Mouse (Mus musculus) erythroid progenitor cell, adult 5-6 weeks (primary cell): ENCODE measurements around the gene Gtf3c2. TPM values are rescaled to one million over a fixed set of nuclear protein-coding genes. Genes with fewer than 3 reads are reported as not detected.
A peak's percentile ranks its signal among the peaks of the same experiment; 100 is the strongest.
"Not testable (repeated sequence)": the region's sequence is repeated elsewhere in the genome, so short reads cannot be mapped to it uniquely, and the experiment has no call there.

Source experiments
- ATAC-seq: replicated peaks from 2 replicates; pipeline ENCODE4 v1.8.0; 2016; ENCODE audit warnings: moderate number of reproducible peaks, mild to moderate bottlenecking, moderate TSS enrichment, inconsistent platforms; ENCODE audit not compliant: poor library complexity, low FRiP score, severe bottlenecking
- total RNA-seq, 2 experiments: library from RNA; stranded (forward) in 1 of 2; stranded (reverse) in 1 of 2; fragments of 150-400 nt in 1 of 2; fragments of 186-747, 209-891 nt in 1 of 2; gene quantifications; 2 replicates each; pipeline versions ENCODE4 v1.2.3 to v1.2.4; 2015 to 2017; ENCODE audit warnings: low replicate concordance in 2 of 2

Gene Gtf3c2
- total RNA-seq (2015; ENCODE audit: low replicate concordance) (45.4 and 54.5 TPM in 2 replicates), total RNA-seq (2017; ENCODE audit: low replicate concordance) (29.9 and 130 TPM in 2 replicates)

DNA sequence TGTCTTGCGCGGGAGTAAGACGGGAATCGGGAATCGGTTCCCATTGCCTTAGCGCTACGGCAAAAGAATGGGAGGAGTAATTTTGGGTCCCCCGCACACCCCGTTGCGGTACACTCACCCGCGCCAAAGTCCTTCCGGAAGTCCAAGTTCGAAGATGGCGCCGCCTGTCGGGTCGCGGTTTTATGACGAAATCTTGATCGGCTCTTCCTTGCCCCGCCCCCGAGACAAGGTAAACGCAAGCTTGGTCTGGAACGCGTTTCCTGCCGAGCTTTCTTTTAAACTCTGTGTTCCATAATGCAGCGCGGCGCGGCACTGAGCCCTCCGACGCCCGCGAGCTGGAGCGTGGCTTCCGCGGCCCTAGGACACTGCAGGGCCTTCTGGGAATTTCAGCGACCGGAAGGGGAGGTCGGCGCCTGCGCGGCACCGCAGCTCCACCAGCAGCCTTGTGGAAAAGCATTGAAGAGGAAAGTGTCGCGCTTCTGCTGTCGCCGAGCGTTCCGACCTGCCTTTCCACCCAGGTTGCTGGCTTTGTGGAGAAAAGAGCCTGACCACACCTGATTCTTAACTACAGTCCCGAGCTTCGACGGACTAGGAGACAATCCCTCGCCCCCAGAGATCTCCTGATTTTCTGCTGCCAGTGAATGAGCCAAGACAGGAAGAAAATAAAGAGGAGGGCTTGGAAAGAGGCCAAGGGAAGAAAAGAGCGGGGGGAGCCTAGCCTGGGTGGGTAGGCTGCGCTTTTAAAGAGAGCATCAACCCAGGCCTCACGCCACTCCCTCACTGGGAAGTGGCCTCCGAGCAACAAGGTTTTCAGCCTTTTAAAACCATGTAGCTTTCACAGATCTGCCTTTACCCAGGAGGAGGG lies at the start of gene Gtf3c2, which contains the start of gene Gm29609:
TSS of gene Gtf3c2 (minus strand) at position 379 of the 865 bp plus-strand sequence.
TSS of gene Gm29609 (minus strand) at position 146 of the 865 bp plus-strand sequence.
- ATAC-seq = peak; percentile 89

- no peak for ATAC-seq
These were observed 46.7 kb upstream of the Gtf3c2 start for GRCm38 (mm10) chr5:31226641-31227040.

GRCm38 (mm10) chr5:31222696-31223095 lies 42.8 kb upstream of the Gtf3c2 start:
- ATAC-seq = no peak

DNA sequence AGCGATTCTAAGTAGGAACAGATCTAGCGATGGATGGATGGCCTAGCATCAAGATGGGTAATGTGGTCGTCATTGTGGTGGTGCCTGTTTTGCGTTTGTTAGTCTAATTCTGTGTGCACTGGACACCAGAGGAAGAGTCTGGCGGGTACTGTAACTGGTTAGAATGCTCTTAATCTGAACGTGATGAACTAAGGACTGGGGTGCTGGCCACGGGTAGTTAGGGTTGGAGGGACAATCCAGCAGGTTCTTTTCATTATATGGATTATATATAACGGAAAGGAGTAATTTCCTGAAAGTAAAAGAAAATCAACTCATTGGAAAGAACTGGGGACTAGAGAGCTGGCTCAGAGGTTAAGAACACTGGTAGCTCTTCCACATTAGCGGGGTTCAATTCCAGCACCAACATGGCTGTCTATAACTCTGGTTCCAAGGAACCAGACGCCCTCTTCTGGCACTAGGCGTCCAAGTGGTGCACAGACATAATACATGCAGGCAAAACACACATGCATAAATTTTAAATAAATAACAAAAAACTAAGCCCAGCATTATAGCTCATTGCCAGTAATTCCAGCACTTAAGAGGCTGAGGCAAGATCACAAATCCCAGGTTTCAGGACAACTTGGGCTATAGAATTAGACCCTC lies 41.5 kb upstream of the Gtf3c2 start:
- ATAC-seq = peak; percentile 55

DNA sequence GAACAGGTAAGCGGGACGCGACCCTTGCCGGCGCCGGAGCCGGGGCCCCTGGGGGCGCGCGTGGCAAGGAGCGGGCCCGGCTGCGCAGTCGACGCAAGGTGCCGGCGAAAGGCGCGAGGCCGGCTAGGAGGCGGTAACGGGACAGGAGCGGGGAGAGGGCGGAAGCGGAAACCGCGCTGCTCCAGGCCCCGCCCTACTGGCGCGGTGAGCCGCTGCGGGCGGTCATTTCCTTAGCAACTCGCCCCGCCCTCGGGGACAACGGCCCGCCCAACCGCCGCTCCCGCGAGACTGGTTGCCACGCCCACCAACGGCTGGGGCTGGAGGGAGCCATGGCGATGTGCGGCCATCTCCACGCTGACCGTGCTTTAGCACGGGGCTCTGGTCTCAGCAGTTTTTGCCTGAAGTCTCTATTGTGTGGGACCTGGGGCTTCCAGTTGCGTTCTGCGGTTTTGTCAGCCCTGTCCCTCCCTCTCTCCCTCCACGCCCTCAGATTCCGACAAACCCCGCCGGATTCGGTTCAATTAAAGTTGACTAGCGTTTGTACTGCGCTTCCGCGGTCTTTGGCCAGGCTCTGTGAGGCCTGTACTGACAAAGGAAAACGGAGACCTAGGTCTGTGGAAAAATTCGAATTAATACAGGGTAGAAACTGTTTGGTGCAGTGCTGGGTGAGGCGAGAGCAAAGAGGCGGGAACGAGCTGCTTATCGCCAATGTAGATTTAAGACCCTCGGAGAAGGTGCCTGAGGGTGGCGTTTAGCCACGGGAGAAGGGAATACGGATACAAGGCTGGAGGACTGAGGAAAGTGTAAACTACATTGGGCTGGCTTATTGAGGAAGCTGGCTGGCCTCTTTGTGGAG lies 40.7 kb upstream of the Gtf3c2 start, which contains the start of gene Ppm1g:
TSS of gene Ppm1g (minus strand) at position 240 of the 856 bp plus-strand sequence.
- ATAC-seq = peak; percentile 90

DNA sequence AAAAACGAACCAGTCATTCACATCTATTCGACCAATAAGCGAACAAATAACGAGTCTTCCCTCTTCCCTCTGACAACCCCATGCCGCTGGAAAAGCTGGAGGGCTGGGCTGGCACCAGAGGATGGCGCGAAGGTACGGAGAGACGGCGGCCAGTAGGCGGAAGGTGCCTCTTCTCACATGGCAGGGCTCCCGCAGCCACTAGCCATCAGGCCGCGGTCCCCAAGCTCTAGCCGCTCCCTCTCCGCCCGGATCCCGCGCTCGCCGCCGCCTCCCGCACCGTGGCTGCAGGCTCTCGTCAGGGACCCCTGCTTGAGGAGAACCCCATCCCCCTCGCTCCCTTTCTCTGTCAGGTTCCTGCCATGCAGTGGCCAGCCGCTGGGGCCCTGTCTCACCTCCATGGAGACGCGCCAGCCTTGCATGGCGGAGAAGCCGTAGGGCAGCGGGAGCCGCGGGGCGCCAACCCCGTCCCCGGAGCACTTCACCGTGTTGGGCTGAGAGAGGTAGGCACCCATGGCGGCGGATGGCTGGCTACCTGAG lies 40.0 kb upstream of the Gtf3c2 start:
- peak; percentile 48 for ATAC-seq

DNA sequence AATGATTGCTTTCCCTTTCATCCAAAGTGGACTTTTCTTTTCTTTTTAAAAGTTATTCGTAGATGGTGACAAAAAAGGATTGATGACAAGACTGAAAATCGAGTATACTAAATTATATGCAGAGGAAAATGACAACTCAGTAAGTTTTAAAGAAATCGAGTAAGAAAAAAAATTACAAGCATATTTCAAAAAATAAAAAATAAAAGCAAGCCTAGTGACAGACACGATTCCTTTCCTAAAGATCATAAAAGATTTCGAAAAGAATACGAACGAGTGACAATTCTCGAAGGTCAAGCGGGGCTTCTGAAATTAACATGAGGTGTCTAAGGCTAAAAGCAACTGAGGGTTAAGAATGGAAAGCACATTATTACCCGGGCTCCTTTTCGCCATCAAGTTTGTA lies 39.5 kb upstream of the Gtf3c2 start:
- no peak for ATAC-seq

- ATAC-seq = peak; percentile 37; the same call in 1 of the 2 replicates
These were observed 39.1 kb upstream of the Gtf3c2 start for GRCm38 (mm10) chr5:31219070-31219469.

GRCm38 (mm10) chr5:31218294-31218693 lies 38.4 kb upstream of the Gtf3c2 start:
- peak; percentile 53 for ATAC-seq

GRCm38 (mm10) chr5:31216554-31216953 lies 36.6 kb upstream of the Gtf3c2 start:
- not testable (repeated sequence) for ATAC-seq

DNA sequence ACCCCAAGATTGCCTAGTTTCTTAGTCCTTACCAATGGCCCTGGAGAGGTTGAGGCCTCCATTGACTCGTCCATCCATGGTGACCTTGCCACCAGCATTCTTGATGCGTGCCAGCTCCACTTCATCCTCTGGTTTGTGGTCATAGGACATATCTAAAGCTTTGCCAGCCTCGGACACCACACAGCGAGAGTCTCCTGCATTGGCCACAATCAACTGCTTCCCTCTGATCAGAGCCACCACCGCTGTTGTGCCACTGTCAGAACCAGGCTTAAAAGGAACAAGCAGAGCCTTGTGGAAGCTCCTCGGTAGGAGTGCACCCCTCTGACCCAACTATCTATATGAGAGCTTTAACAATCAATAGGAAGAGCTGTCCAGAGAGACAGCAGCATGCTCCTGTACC lies 24.5 kb upstream of the Gtf3c2 start:
- ATAC-seq = no peak

GRCm38 (mm10) chr5:31203866-31204265 lies 23.9 kb upstream of the Gtf3c2 start:
- no peak for ATAC-seq

DNA sequence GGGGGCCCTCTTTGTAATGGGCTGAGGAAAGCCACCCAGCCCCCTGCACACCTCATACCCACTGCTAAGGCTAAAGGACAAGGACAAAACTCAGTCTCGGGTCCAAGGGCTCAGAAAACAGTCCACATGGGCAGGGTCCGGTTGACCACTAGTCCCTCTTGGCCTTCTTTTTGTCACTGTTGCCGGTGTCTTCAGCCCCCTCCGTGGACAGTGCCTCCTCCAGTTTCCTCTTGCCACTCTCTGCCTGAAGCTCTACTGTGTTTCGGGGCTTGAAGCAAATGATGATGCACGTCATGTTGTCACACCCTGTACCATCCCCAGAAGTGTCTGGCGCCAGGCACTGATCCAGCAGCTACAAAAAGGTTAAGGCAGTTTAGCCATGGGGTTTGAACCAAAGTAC lies 23.0 kb upstream of the Gtf3c2 start:
- ATAC-seq = no peak

- peak; percentile 99 for ATAC-seq
These were observed 22.0 kb upstream of the Gtf3c2 start, which contains the start of gene Zfp513 for GRCm38 (mm10) chr5:31201742-31202590. TSS of gene Zfp513 (minus strand) at chr5:31202303.

- ATAC-seq = no peak
These were observed 21.2 kb upstream of the Gtf3c2 start for GRCm38 (mm10) chr5:31201042-31201741.

GRCm38 (mm10) chr5:31200327-31200768 lies 20.4 kb upstream of the Gtf3c2 start:
- no peak for ATAC-seq

GRCm38 (mm10) chr5:31199893-31200292 lies 19.9 kb upstream of the Gtf3c2 start:
- no peak for ATAC-seq

DNA sequence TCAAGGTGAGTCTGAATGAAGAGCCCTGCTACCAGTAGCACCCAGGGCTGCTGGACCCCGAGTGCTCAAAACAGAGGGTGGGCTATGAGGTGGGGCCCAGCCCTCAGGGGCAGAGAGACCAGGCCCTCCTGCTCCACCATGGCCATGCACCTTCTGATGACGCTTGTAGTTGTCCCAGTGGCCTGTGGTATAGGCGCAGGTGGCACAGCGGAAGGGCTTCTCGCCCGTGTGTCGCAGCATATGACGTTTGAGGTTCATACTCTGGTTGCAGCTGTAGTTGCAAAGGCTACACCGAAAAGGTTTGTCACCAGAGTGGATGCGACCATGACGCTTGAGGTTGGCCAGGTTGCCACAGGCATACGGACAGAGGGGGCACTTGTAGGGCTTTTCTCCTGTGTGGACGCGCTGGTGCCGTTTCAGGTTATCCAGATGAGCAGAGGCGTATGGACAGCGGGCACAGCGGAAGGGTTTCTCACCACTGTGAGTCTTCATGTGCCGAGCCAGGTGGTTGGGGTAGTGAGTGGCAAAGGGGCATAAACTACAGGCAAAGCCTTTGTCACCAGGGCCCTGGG lies 19.5 kb upstream of the Gtf3c2 start:
- no peak for ATAC-seq
